Mouse (Mus musculus) midbrain, embryonic 12.5 days (tissue): ENCODE data around the gene Slc31a1. TPM values are rescaled to one million over a fixed set of nuclear protein-coding genes. Genes with fewer than 3 reads are reported as not detected.

Experiments
- ATAC-seq: fragments of 200-750 bp; cut with Nextera tagmentation; 2 replicates; pipeline ENCODE4 v1.8.0; 2017; ENCODE audit warnings: low read depth, moderate TSS enrichment, moderate library complexity; ENCODE audit not compliant: low FRiP score
- H3K27ac ChIP-seq: fragments of 300-500 bp; sonication (generic); replicated peaks from 2 replicates; pipeline ENCODE4 v1.5.1; 2016; ENCODE audit warnings: mild to moderate bottlenecking
- H3K27me3 ChIP-seq: fragments of 300-500 bp; sonication (generic); 2 replicates; pipeline ENCODE4 v1.6.1; 2016; ENCODE audit warnings: mild to moderate bottlenecking
- H3K36me3 ChIP-seq: fragments of 300-500 bp; sonication (generic); 2 replicates; pipeline ENCODE4 v1.6.1; 2016
- H3K4me1 ChIP-seq: fragments of 300-500 bp; sonication (generic); 2 replicates; pipeline ENCODE4 v1.6.1; 2016
- H3K4me2 ChIP-seq: fragments of 300-500 bp; sonication (generic); replicated peaks from 2 replicates; pipeline ENCODE4 v1.6.1; 2016; ENCODE audit warnings: mild to moderate bottlenecking, moderate library complexity
- H3K4me3 ChIP-seq: fragments of 300-500 bp; sonication (generic); 2 replicates; pipeline ENCODE4 v1.5.1; 2016; ENCODE audit warnings: mild to moderate bottlenecking
- H3K9ac ChIP-seq: fragments of 300-500 bp; sonication (generic); replicated peaks from 2 replicates; pipeline ENCODE4 v1.6.1; 2016; ENCODE audit warnings: mild to moderate bottlenecking, moderate library complexity
- H3K9me3 ChIP-seq: fragments of 300-500 bp; sonication (generic); 2 replicates; pipeline ENCODE4 v1.6.1; 2016; ENCODE audit warnings: mild to moderate bottlenecking
- WGBS: fragments of 180-500 bp; shearing (Covaris S2); methylation state at CpG from one replicate; pipeline ENCODE4 v1.1.7; 2016; 5-methylcytosine and 5-hydroxymethylcytosine counted together
- polyA plus RNA-seq: library from polyadenylated mRNA; unstranded; fragments of >200 nt; fragmentation: Nextera tagmentation; extraction: Ambion mirVana; gene quantifications from 2 replicates; pipeline ENCODE4 v1.2.1, GENCODE M21; 2016

Slc31a1 gene
- polyA plus RNA-seq, 1 experiment from 2014 or later: 48.1 TPM

GRCm38 (mm10) chr4:62367586-62367985 lies 7.1 kb downstream of the Slc31a1 start:
- Histone ChIP-seq H3K9ac (no peak overlapping the region), H3K4me2 (no peak overlapping the region), H3K27me3 (no peaks in the 10 kb centered on the region), H3K27ac (no peak overlapping the region), H3K36me3 (no peaks in the 10 kb centered on the region), H3K4me1 (no peaks in the 10 kb centered on the region), H3K4me3 (no peak overlapping the region), H3K9me3 (no peaks in the 10 kb centered on the region)
- 90% methylated on average over 6 of the region's 6 CpGs for WGBS
- no peak for ATAC-seq

GRCm38 (mm10) chr4:62369091-62369490 lies 8.6 kb downstream of the Slc31a1 start:
- Histone ChIP-seq H3K36me3 (no peaks in the 10 kb centered on the region), H3K27me3 (no peaks in the 10 kb centered on the region), H3K9me3 (no peaks in the 10 kb centered on the region), H3K9ac (no peak overlapping the region), H3K4me3 (no peak overlapping the region), H3K4me2 (no peak overlapping the region), H3K4me1 (no peaks in the 10 kb centered on the region), H3K27ac (no peak overlapping the region)
- ATAC-seq: no peak
- WGBS: 82% methylated on average over 3 of the region's 3 CpGs

GRCm38 (mm10) chr4:62372410-62372809 lies 11.9 kb downstream of the Slc31a1 start:
- no peak overlapping the region for H3K9ac ChIP-seq
- no peaks in the 10 kb centered on the region for H3K36me3 ChIP-seq
- no peak overlapping the region for H3K27ac ChIP-seq
- no peak for ATAC-seq
- H3K4me2 ChIP-seq: no peak overlapping the region
- no peak overlapping the region for H3K4me3 ChIP-seq
- H3K9me3 ChIP-seq: no peaks in the 10 kb centered on the region
- WGBS: 5% methylated on average over 1 of the region's 1 CpGs
- no peaks in the 10 kb centered on the region for H3K4me1 ChIP-seq
- H3K27me3 ChIP-seq: no peaks in the 10 kb centered on the region

- Histone ChIP-seq H3K9me3 (no peaks in the 10 kb centered on the region), H3K4me2 (no peak overlapping the region), H3K4me1 (no peaks in the 10 kb centered on the region), H3K36me3 (no peaks in the 10 kb centered on the region), H3K4me3 (no peak overlapping the region), H3K9ac (no peak overlapping the region), H3K27ac (no peak overlapping the region), H3K27me3 (no peaks in the 10 kb centered on the region)
- no peak for ATAC-seq
- 84% methylated on average over 9 of the region's 9 CpGs for WGBS
Observed at GRCm38 (mm10) chr4:62372818-62373520, 12.4 kb downstream of the Slc31a1 start.

GRCm38 (mm10) chr4:62373668-62374067 lies 13.1 kb downstream of the Slc31a1 start:
- H3K27ac ChIP-seq: no peak overlapping the region
- no peak overlapping the region for H3K9ac ChIP-seq
- ATAC-seq: no peak
- H3K36me3 ChIP-seq: no peaks in the 10 kb centered on the region
- no peaks in the 10 kb centered on the region for H3K9me3 ChIP-seq
- WGBS: 89% methylated on average over 7 of the region's 7 CpGs
- H3K4me3 ChIP-seq: no peak overlapping the region
- no peak overlapping the region for H3K4me2 ChIP-seq
- H3K27me3 ChIP-seq: no peaks in the 10 kb centered on the region
- peaks cover 2% of the 10 kb centered on the region; the same call in 1 of the 2 replicates for H3K4me1 ChIP-seq

- Histone ChIP-seq H3K4me1 (peaks cover 7% of the 10 kb centered on the region; the same call in 1 of the 2 replicates), H3K27ac (no peak overlapping the region), H3K27me3 (no peaks in the 10 kb centered on the region), H3K4me2 (no peak overlapping the region), H3K36me3 (no peaks in the 10 kb centered on the region), H3K9ac (no peak overlapping the region), H3K9me3 (no peaks in the 10 kb centered on the region), H3K4me3 (no peak overlapping the region)
- WGBS: 88% methylated on average over 4 of the region's 4 CpGs
- ATAC-seq: no peak
Observed at GRCm38 (mm10) chr4:62374342-62374741, 13.8 kb downstream of the Slc31a1 start.

- peaks cover 7% of the 10 kb centered on the region; the same call in 1 of the 2 replicates for H3K4me1 ChIP-seq
Observed at GRCm38 (mm10) chr4:62376123-62376522, 15.6 kb downstream of the Slc31a1 start.

GRCm38 (mm10) chr4:62379724-62380381 lies 19.3 kb downstream of the Slc31a1 start:
- H3K27me3 ChIP-seq: no peaks in the 10 kb centered on the region
- WGBS: 93% methylated on average over 9 of the region's 9 CpGs
- H3K4me2 ChIP-seq: no peak overlapping the region
- H3K9me3 ChIP-seq: no peaks in the 10 kb centered on the region
- ATAC-seq: no peak
- H3K36me3 ChIP-seq: 0 out of 2 replicates have a peak, but pooled peaks cover 3% of the 10 kb centered on the region
- no peak overlapping the region for H3K9ac ChIP-seq
- no peak overlapping the region for H3K27ac ChIP-seq
- peaks cover 7% of the 10 kb centered on the region; the same call in 1 of the 2 replicates for H3K4me1 ChIP-seq
- no peak overlapping the region for H3K4me3 ChIP-seq

More at GRCm38 (mm10) chr4:62376123-62376522, 15.6 kb downstream of the Slc31a1 start:
- Histone ChIP-seq H3K36me3 (no peaks in the 10 kb centered on the region), H3K4me2 (no peak overlapping the region), H3K9ac (no peak overlapping the region), H3K27me3 (no peaks in the 10 kb centered on the region), H3K9me3 (no peaks in the 10 kb centered on the region), H3K27ac (no peak overlapping the region), H3K4me3 (no peak overlapping the region)
- ATAC-seq: no peak
- 94% methylated on average over 2 of the region's 2 CpGs for WGBS

GRCm38 (mm10) chr4:62383207-62383606 lies 22.7 kb downstream of the Slc31a1 start:
- no peaks in the 10 kb centered on the region for H3K27me3 ChIP-seq
- ATAC-seq: no peak
- 93% methylated on average over 6 of the region's 6 CpGs for WGBS
- no peak overlapping the region for H3K4me2 ChIP-seq
- H3K9ac ChIP-seq: no peak overlapping the region
- no peak overlapping the region for H3K4me3 ChIP-seq
- H3K27ac ChIP-seq: no peak overlapping the region
- H3K4me1 ChIP-seq: peaks cover 7% of the 10 kb centered on the region; the same call in 1 of the 2 replicates
- H3K36me3 ChIP-seq: peaks cover 19% of the 10 kb centered on the region
- H3K9me3 ChIP-seq: no peaks in the 10 kb centered on the region

- Histone ChIP-seq H3K4me3 (no peak overlapping the region), H3K4me2 (no peak overlapping the region), H3K36me3 (peaks cover 24% of the 10 kb centered on the region), H3K4me1 (peaks cover 4% of the 10 kb centered on the region; the same call in 1 of the 2 replicates), H3K9ac (no peak overlapping the region), H3K27me3 (no peaks in the 10 kb centered on the region), H3K27ac (no peak overlapping the region), H3K9me3 (no peaks in the 10 kb centered on the region)
- ATAC-seq: no peak
- 84% methylated on average over 7 of the region's 7 CpGs for WGBS
Observed at GRCm38 (mm10) chr4:62383752-62384151, 23.2 kb downstream of the Slc31a1 start.

- peaks cover 29% of the 10 kb centered on the region for H3K36me3 ChIP-seq
- no peak overlapping the region for H3K4me3 ChIP-seq
- H3K27me3 ChIP-seq: no peaks in the 10 kb centered on the region
- H3K9me3 ChIP-seq: no peaks in the 10 kb centered on the region
- ATAC-seq: no peak
- H3K4me1 ChIP-seq: peaks cover under 1% of the 10 kb centered on the region; the same call in 1 of the 2 replicates
- H3K27ac ChIP-seq: no peak overlapping the region
- H3K9ac ChIP-seq: no peak overlapping the region
- WGBS: 100% methylated on average over 1 of the region's 1 CpGs
- no peak overlapping the region for H3K4me2 ChIP-seq
Observed at GRCm38 (mm10) chr4:62384159-62384558, 23.6 kb downstream of the Slc31a1 start.

- H3K4me1 ChIP-seq: no peaks in the 10 kb centered on the region
- H3K27ac ChIP-seq: no peak overlapping the region
- no peak overlapping the region for H3K4me3 ChIP-seq
- H3K9me3 ChIP-seq: no peaks in the 10 kb centered on the region
- no peaks in the 10 kb centered on the region for H3K27me3 ChIP-seq
- no peak overlapping the region for H3K4me2 ChIP-seq
- no peak overlapping the region for H3K9ac ChIP-seq
- H3K36me3 ChIP-seq: peaks cover 39% of the 10 kb centered on the region
- ATAC-seq: no peak
- WGBS: 89% methylated on average over 7 of the region's 7 CpGs
Observed at GRCm38 (mm10) chr4:62385439-62385838, 24.9 kb downstream of the Slc31a1 start.
